Mouse (Mus musculus) lung, embryonic 14.5 days (tissue): ENCODE results near the gene Zfp810. TPM values are rescaled to one million over a fixed set of nuclear protein-coding genes. Genes with fewer than 3 reads are reported as not detected.
"Not testable (repeated sequence)": the region's sequence is repeated elsewhere in the genome, so short reads cannot be mapped to it uniquely, and the experiment has no call there.

Experiments used
- ATAC-seq: fragments of 200-750 bp; cut with Nextera tagmentation; 2 replicates; pipeline ENCODE4 v1.8.0; 2017; ENCODE audit warnings: mild to moderate bottlenecking, moderate TSS enrichment, moderate library complexity; ENCODE audit not compliant: insufficient read depth
- DNase-seq: peaks from one replicate; pipeline ENCODE4 v3.0.0-alpha.2; 2015
- H3K27ac ChIP-seq: fragments of 300-500 bp; sonication (generic); 2 replicates; pipeline ENCODE4 v1.5.1; 2014; ENCODE audit warnings: low read depth, mild to moderate bottlenecking, moderate library complexity
- H3K27me3 ChIP-seq: fragments of 300-500 bp; sonication (generic); 2 replicates; pipeline ENCODE4 v1.6.1; 2014; ENCODE audit warnings: low read length, control low read depth; ENCODE audit not compliant: insufficient read depth
- H3K36me3 ChIP-seq: fragments of 300-500 bp; sonication (generic); 2 replicates; pipeline ENCODE4 v1.6.1; 2014; ENCODE audit warnings: control low read depth; ENCODE audit not compliant: insufficient read depth
- H3K4me1 ChIP-seq: fragments of 300-500 bp; sonication (generic); 2 replicates; pipeline ENCODE4 v1.6.1; 2014; ENCODE audit warnings: antibody characterized with exemption, control low read depth; ENCODE audit not compliant: insufficient read depth
- H3K4me2 ChIP-seq: fragments of 300-500 bp; sonication (generic); 2 replicates; pipeline ENCODE4 v1.6.1; 2014; ENCODE audit warnings: mild to moderate bottlenecking
- H3K4me3 ChIP-seq: fragments of 300-500 bp; sonication (generic); 2 replicates; pipeline ENCODE4 v1.5.1; 2014; ENCODE audit warnings: low read depth, low read length
- H3K9ac ChIP-seq: fragments of 300-500 bp; sonication (generic); 2 replicates; pipeline ENCODE4 v1.6.1; 2014
- H3K9me3 ChIP-seq: fragments of 300-500 bp; sonication (generic); 2 replicates; pipeline ENCODE4 v1.6.1; 2016; ENCODE audit warnings: low read depth, low read length, control low read depth
- CTCF ChIP-seq: IDR thresholded peaks from 2 replicates; pipeline ENCODE4 v1.5.1; 2016; ENCODE audit warnings: antibody characterized with exemption, low read depth
- WGBS: fragments of 180-500 bp; shearing (Covaris S2); extraction: QIAGEN DNeasy Blood & Tissue Kit; methylation state at CpG from one replicate; pipeline ENCODE4 v1.1.7; 2014; 5-methylcytosine and 5-hydroxymethylcytosine counted together
- polyA plus RNA-seq: library from polyadenylated mRNA; unstranded; fragments of >200 nt; fragmentation: Nextera tagmentation; extraction: Ambion mirVana; gene quantifications from 2 replicates; pipeline ENCODE4 v1.2.1, GENCODE M21; 2014

Gene Zfp810
- polyA plus RNA-seq, 1 experiment from 2014 or later: 21.0 TPM

DNA sequence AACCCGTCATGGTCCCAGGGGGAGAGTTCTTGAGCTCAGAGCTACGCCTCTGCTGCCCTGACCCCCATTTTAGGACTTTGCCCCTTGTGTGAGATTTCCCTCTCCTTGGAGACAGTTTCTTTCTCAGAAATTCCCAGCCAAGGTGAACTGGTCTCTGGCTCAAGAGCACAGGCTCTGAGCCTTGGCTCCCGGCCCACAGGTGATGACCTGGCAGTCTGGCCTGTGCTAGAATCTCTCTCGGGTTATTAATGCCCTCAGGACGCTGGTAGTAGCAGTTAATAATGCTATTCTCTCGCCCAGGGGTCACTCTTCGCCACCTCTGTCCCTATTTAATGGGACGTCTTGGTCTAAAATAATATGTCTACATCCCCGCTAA is 19.6 kb upstream of the Zfp810 start:
- WGBS: 11% methylated on average over 9 of the region's 9 CpGs
- H3K9ac ChIP-seq: peak overlapping the region; percentile 56

DNA sequence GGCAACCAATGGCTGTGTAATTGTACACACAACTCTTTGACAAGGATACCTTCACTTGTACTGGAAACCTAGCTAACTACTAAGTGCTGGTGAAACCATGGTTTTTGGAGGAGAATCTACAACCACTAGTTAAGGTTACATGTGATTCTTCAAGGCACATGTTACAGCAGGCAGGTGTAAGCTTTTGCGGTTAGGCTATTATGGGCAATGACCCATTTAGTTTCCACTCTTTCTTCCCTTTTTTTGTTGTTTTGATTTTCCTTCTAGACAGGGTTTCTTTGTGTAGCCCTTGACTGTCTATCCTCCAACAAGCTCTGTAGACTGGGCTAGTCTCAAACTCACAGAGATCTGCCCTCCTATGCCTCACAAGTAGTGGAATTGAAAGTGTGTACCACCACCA is 17.1 kb upstream of the Zfp810 start:
- no peak overlapping the region for H3K4me2 ChIP-seq
- H3K9me3 ChIP-seq: no peaks in the 10 kb centered on the region
- no peak for ATAC-seq
- no peak overlapping the region for H3K9ac ChIP-seq
- DNase-seq: no peak
- no peak for TF ChIP-seq CTCF
- H3K27me3 ChIP-seq: no peaks in the 10 kb centered on the region
- WGBS: 93% methylated on average over 1 of the region's 1 CpGs
- H3K36me3 ChIP-seq: no peaks in the 10 kb centered on the region
- H3K4me1 ChIP-seq: peaks cover 3% of the 10 kb centered on the region; the same call in 1 of the 2 replicates
- no peak overlapping the region for H3K4me3 ChIP-seq
- no peak overlapping the region for H3K27ac ChIP-seq

More for the DNA sequence above, 19.6 kb upstream of the Zfp810 start:
- ATAC-seq: peak; percentile 3; the same call in 1 of the 2 replicates
- peaks cover 5% of the 10 kb centered on the region for H3K36me3 ChIP-seq
- peak overlapping the region; percentile 50 for H3K4me3 ChIP-seq
- no peak for DNase-seq
- H3K9me3 ChIP-seq: no peaks in the 10 kb centered on the region
- peak overlapping the region; percentile 96 for H3K4me2 ChIP-seq
- peaks cover 3% of the 10 kb centered on the region; the same call in 1 of the 2 replicates for H3K4me1 ChIP-seq
- peak overlapping the region; percentile 82 for H3K27ac ChIP-seq
- no peaks in the 10 kb centered on the region for H3K27me3 ChIP-seq
- no peak for TF ChIP-seq CTCF

DNA sequence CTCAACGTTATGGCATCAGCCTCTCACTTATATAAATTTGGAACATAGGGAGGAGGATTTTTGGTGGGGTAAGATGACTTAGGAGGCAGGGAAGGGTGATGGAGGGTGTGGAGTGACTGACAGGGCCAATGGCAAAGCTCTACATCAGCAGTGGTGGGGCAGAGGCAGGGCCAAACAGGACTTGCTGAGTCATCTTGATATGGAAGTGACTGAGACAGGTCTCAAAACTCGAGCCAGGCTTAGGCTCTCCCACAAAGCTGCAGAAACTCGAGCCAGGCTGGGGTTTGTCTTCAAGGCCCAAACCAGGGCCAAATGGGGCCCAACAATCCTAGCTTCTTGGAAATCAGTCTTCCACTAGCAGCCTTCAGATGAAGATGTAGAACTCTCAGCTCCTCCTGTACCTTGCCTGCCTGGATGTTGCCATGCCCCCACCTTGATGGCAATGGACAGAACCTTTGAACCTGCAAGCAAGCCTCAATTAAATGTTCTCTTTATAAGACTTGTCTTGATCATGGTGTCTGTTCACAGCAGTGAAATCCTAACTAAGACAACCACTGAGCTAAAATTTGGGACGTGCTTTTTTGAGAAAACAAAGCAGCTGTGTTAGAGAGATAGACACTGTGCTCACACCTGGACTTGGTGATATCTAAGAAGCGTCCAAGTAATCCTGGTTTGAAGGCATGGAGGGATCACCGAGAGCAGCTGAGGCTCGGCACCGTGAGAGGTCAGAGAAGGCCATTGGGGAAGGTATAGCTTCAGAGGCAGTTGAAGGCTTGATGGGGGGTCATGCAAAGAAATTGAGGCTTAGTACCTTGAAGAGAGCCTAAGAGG is 15.1 kb upstream of the Zfp810 start:
- Histone ChIP-seq H3K27me3 (no peaks in the 10 kb centered on the region), H3K27ac (no peak overlapping the region), H3K9ac (no peak overlapping the region), H3K4me2 (no peak overlapping the region), H3K4me1 (peaks cover 3% of the 10 kb centered on the region; the same call in 1 of the 2 replicates), H3K36me3 (no peaks in the 10 kb centered on the region), H3K4me3 (no peak overlapping the region), H3K9me3 (no peaks in the 10 kb centered on the region)
- no peak for TF ChIP-seq CTCF
- DNase-seq: no peak
- 73% methylated on average over 8 of the region's 8 CpGs for WGBS
- no peak for ATAC-seq

DNA sequence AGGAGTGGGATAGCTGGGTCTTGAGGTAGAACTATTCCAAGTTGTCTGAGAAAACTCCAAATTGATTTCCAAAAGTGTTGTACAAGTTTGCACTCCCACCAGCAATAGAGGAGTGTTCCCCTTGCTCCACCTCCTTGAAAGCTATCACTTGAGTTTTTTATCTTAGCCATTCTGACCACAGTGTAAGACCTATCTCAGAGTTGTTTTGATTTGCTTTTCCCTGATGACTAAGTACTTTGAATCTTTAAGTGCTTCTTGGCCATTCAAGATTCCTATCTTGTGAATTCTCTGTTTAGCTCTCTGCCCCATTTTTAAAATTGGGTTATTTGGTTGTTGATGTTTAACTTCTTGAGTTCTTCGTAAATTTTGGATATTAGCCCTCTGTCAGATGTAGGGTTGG is 11.7 kb upstream of the Zfp810 start:
- Histone ChIP-seq H3K4me3 (no peak overlapping the region), H3K4me2 (no peak overlapping the region), H3K9ac (no peak overlapping the region), H3K36me3 (no peaks in the 10 kb centered on the region), H3K4me1 (no peaks in the 10 kb centered on the region), H3K9me3 (no peaks in the 10 kb centered on the region), H3K27me3 (no peaks in the 10 kb centered on the region), H3K27ac (no peak overlapping the region)
- DNase-seq (no peak), ATAC-seq (no peak)
- no peak for TF ChIP-seq CTCF
- 85% methylated on average over 1 of the region's 1 CpGs for WGBS

DNA sequence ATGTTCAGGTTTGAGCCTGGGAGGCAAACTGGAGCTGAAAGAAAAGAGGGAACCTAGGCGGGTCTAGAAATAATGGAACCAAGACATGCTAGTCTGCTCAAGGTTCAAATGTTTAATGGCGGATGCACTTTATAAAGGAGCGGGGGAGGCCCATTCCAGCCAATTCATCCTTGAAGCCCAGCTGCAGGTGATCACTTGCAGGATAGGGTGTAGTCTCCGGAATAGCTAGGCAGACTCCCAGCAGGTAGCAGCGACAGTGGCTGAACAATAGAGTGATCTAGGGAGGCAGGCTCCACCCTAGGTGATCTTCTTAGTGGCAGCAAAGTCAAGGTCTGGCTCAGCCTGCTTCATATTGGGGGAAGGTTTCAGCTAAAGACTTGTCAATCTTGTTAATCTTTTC is 8.6 kb upstream of the Zfp810 start:
- H3K4me3 ChIP-seq, H3K9me3 ChIP-seq, H3K4me1 ChIP-seq, DNase-seq, H3K36me3 ChIP-seq, ATAC-seq, H3K9ac ChIP-seq, H3K4me2 ChIP-seq, H3K27me3 ChIP-seq, H3K27ac ChIP-seq: not testable (repeated sequence)
- WGBS: 74% methylated on average over 5 of the region's 5 CpGs

DNA sequence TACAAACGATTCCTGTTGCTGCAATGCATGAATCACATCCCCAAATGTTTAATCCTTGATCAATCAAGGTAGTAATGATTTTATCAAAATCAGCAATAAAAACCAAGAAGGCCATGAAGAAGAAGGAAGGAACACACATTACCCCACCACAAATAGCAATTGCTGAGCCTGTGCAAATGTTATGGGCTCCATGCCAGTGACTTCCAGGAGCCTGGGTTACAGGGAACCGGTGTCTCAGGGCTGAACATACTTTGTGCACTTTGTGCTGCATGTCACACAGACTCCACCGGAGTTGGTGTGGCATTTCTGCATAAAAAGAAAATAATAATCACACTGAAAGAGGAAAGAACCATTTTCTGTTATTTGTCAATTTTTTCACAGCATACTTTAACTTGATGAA is 6.6 kb upstream of the Zfp810 start:
- Histone ChIP-seq H3K9me3 (peaks cover 4% of the 10 kb centered on the region; the same call in 1 of the 2 replicates), H3K27ac (no peak overlapping the region), H3K4me1 (no peaks in the 10 kb centered on the region), H3K27me3 (no peaks in the 10 kb centered on the region), H3K4me3 (no peak overlapping the region), H3K4me2 (no peak overlapping the region), H3K36me3 (no peaks in the 10 kb centered on the region), H3K9ac (no peak overlapping the region)
- TF ChIP-seq CTCF: no peak
- WGBS: 63% methylated on average over 3 of the region's 3 CpGs
- no peak for ATAC-seq
- DNase-seq: peak; percentile 15

DNA sequence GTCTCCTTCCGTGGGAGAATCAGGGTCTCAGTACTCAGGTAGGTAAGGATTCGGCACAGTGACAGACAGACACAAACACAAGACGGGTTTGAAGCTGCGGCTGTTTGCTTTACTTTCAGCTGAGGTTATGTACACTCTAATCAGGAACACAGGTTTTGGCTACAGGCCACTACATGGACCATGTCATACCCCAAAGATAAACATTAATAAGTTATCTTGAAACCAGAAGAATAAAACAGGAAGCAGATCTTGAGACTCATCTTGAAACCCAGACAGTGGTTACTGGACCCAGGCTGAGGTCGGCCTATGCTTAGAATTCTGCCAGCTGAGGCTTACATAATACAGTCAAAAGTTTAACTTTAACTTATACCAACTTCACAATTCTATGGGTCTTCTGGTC is 5.8 kb upstream of the Zfp810 start:
- Histone ChIP-seq H3K27me3 (no peaks in the 10 kb centered on the region), H3K9me3 (peaks cover 4% of the 10 kb centered on the region; the same call in 1 of the 2 replicates), H3K4me1 (no peaks in the 10 kb centered on the region), H3K36me3 (no peaks in the 10 kb centered on the region), H3K9ac (no peak overlapping the region), H3K4me2 (no peak overlapping the region), H3K27ac (no peak overlapping the region), H3K4me3 (no peak overlapping the region)
- 66% methylated on average over 5 of the region's 5 CpGs for WGBS
- no peak for TF ChIP-seq CTCF
- no peak for ATAC-seq
- DNase-seq: peak; percentile 2
